Mouse (Mus musculus) forebrain, embryonic 11.5 days (tissue): Measurements from ENCODE around the gene Lrrtm4. TPM values are rescaled to one million over a fixed set of nuclear protein-coding genes. Genes with fewer than 3 reads are reported as not detected.

Experiments used
- ATAC-seq: fragments of 200-750 bp; cut with Nextera tagmentation; replicated peaks from 2 replicates; pipeline ENCODE4 v1.8.0; 2017; ENCODE audit warnings: moderate TSS enrichment; ENCODE audit not compliant: low FRiP score
- DNase-seq: peaks from one replicate; pipeline ENCODE4 v3.0.0-alpha.2; 2017; ENCODE audit warnings: low spot score
- H3K27ac ChIP-seq: fragments of 300-500 bp; sonication (generic); 2 replicates; pipeline ENCODE4 v1.5.1; 2014; ENCODE audit warnings: low read depth, low read length
- H3K27me3 ChIP-seq: fragments of 300-500 bp; sonication (generic); 2 replicates; pipeline ENCODE4 v1.6.1; 2014; ENCODE audit warnings: mild to moderate bottlenecking, low read length, mixed read lengths; ENCODE audit not compliant: control insufficient read depth, insufficient read depth
- H3K36me3 ChIP-seq: fragments of 300-500 bp; sonication (generic); 2 replicates; pipeline ENCODE4 v1.6.1; 2014; ENCODE audit warnings: mild to moderate bottlenecking, low read length, moderate library complexity, mixed read lengths; ENCODE audit not compliant: control insufficient read depth, insufficient read depth
- H3K4me1 ChIP-seq: fragments of 300-500 bp; sonication (generic); replicated peaks from 2 replicates; pipeline ENCODE4 v1.6.1; 2014; ENCODE audit warnings: low read length, mixed read lengths; ENCODE audit not compliant: control insufficient read depth, insufficient read depth
- H3K4me2 ChIP-seq: fragments of 300-500 bp; sonication (generic); 2 replicates; pipeline ENCODE4 v1.6.1; 2014; ENCODE audit warnings: low read depth, mild to moderate bottlenecking, low read length, moderate library complexity, mixed read lengths; ENCODE audit not compliant: severe bottlenecking
- H3K4me3 ChIP-seq: fragments of 300-500 bp; sonication (generic); 2 replicates; pipeline ENCODE4 v1.5.1; 2014; ENCODE audit warnings: low read depth, low read length
- H3K9ac ChIP-seq: fragments of 300-500 bp; sonication (generic); 2 replicates; pipeline ENCODE4 v1.6.1; 2014; ENCODE audit warnings: low read length
- H3K9me3 ChIP-seq: fragments of 300-500 bp; sonication (generic); 2 replicates; pipeline ENCODE4 v1.6.1; 2016; ENCODE audit warnings: low read length, mixed read lengths; ENCODE audit not compliant: control insufficient read depth
- WGBS: fragments of 180-500 bp; shearing (Covaris S2); extraction: QIAGEN DNeasy Blood & Tissue Kit; methylation state at CpG from one replicate; pipeline ENCODE4 v1.1.7; 2014; 5-methylcytosine and 5-hydroxymethylcytosine counted together
- polyA plus RNA-seq: library from polyadenylated mRNA; unstranded; fragments of >200 nt; fragmentation: Nextera tagmentation; extraction: Ambion mirVana; gene quantifications from 2 replicates; pipeline ENCODE4 v1.2.1, GENCODE M21; 2014

The Lrrtm4 gene
- polyA plus RNA-seq, 1 experiment from 2014 or later, result 2.7 TPM

DNA sequence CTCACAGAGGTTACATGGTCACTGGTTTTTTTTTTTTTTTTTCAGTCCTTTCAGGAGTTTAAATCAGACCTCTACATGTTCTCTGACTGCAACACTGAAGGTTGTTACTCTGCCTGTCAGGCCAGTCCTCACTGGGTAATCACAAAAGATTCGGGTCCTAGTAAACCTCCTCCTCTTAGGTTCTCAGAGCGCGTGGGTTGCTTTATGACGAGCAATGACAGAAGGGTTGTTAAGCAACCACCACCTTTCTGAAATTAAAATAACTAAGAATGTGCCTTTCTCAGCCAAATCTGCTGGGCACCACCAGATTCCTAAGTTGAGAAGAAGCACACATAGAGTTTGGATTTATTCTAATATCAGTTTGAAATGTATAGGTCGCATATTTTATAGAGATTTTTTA, 644.1 kb downstream of the Lrrtm4 start:
- WGBS, result 88% methylated on average over 5 of the region's 5 CpGs
- H3K27ac ChIP-seq, result no peak overlapping the region
- no peak overlapping the region for H3K9ac ChIP-seq
- no peak overlapping the region for H3K4me2 ChIP-seq
- DNase-seq (no peak), ATAC-seq (no peak)
- no peaks in the 10 kb centered on the region for H3K4me1 ChIP-seq
- no peaks in the 10 kb centered on the region for H3K27me3 ChIP-seq
- no peak overlapping the region for H3K4me3 ChIP-seq
- H3K9me3 ChIP-seq, result no peaks in the 10 kb centered on the region
- no peaks in the 10 kb centered on the region for H3K36me3 ChIP-seq

DNA sequence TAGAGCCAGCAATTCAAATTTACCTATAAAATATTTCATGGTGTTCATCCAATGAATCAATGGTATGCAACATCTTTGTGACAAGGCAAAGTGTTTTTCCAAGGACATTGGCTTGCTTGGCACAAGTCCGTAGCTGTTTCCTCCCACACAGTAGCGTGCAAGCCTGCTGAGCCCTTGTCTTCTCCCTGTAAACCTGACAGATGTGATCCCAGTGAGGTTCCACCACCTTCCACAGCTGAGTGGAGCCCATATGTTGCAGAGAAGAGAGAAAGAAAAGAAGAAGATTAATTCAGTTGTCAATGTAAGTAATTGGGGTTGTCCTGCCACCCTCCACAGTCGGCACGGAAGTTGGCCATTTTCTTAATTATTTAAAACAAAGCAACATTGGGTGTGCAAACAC, 645.4 kb downstream of the Lrrtm4 start:
- no peaks in the 10 kb centered on the region for H3K27me3 ChIP-seq
- ATAC-seq, result no peak
- 83% methylated on average over 4 of the region's 4 CpGs for WGBS

DNA sequence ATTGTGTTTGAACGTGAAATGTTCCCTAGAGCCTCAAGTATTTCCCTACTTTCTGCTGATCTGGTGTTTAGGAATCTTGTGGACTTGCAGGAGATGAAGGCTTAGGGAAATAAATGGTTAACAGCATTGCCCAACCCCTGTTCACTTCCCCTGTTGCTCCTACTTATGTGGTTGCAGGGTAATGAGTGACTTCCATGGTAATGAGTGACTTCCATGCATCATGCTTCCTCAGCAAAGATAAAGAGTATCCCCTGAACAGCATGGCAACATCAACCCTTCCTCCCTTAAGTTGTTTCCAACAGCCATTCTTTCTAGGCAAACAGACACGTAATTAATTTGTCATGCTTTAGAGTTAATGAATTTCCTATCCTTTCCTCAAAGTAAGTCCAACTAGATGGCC, 685.5 kb downstream of the Lrrtm4 start:
- ATAC-seq (no peak), DNase-seq (no peak)
- no peaks in the 10 kb centered on the region for H3K9me3 ChIP-seq
- no peak overlapping the region for H3K4me3 ChIP-seq
- no peak overlapping the region for H3K27ac ChIP-seq
- no peaks in the 10 kb centered on the region for H3K36me3 ChIP-seq
- H3K9ac ChIP-seq, result no peak overlapping the region
- no peak overlapping the region for H3K4me2 ChIP-seq
- 68% methylated on average over 2 of the region's 2 CpGs for WGBS
- H3K27me3 ChIP-seq, result no peaks in the 10 kb centered on the region
- H3K4me1 ChIP-seq, result no peaks in the 10 kb centered on the region

More for the DNA sequence above, 645.4 kb downstream of the Lrrtm4 start:
- Histone ChIP-seq H3K9me3 (no peaks in the 10 kb centered on the region), H3K9ac (no peak overlapping the region), H3K4me3 (no peak overlapping the region), H3K4me1 (no peaks in the 10 kb centered on the region), H3K4me2 (no peak overlapping the region), H3K27ac (no peak overlapping the region), H3K36me3 (no peaks in the 10 kb centered on the region)
- no peak for DNase-seq

DNA sequence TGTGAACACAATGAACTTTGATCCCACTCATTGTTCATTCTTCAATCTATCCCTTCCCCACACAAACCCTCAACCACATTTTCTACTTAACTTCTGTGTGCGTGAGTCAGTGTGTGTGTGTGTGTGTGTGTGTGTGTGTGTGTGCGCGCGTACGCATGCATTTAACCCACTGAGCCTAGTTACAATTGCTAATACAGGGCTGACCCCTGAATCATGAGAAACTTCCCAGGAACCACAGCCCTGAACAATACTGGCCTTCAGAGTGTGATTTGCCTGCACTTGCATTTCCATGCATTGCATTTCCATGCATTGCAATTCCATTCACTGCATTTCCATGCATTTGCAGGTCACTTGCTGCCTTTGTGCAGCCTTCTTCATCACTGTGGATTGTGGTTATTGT, 701.8 kb downstream of the Lrrtm4 start:
- WGBS, result 86% methylated on average over 5 of the region's 5 CpGs
- Histone ChIP-seq H3K9ac (no peak overlapping the region), H3K27me3 (no peaks in the 10 kb centered on the region), H3K4me2 (no peak overlapping the region), H3K4me1 (no peaks in the 10 kb centered on the region), H3K27ac (no peak overlapping the region), H3K36me3 (no peaks in the 10 kb centered on the region), H3K9me3 (no peaks in the 10 kb centered on the region), H3K4me3 (no peak overlapping the region)
- ATAC-seq (0 out of 2 replicates have a peak, but pooled peaks have one; percentile 42), DNase-seq (no peak)

DNA sequence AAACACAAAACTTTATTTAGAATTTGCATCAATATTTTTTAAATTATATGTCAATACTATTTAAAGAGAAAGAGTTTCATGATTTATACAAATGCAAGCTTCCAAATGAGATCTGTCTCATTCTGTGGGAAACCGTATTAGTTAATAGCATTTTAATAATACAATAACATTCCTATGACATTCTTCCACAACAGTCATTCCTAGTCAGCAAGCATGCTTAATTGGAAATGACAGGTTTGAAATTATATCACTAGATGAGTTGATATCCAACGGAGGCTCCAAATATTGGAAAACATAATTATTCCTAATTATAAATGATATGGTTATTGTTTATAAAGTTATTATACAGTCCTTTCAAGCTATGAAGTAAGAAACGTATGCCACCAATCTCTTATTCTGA, 714.7 kb downstream of the Lrrtm4 start:
- WGBS, result 89% methylated on average over 3 of the region's 3 CpGs

DNA sequence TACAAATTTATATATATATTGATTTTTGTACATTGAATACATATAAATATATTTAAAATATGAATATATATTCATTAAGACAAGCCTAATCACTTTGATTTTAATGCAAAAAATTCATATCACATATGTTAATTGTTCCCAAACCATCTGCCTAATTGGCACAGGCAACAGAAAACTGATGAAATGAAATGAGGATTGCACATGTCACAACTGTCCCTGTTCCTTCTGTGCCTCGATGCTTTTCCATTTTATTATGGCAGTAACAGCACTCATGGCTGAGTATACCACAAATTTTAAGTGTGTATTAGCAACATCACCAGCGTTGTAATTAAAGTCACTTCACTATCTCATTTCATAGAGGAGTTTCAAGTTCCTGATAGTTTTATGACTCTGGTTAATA, 732.1 kb downstream of the Lrrtm4 start:
- Histone ChIP-seq H3K36me3 (no peaks in the 10 kb centered on the region), H3K9ac (no peak overlapping the region), H3K4me1 (no peaks in the 10 kb centered on the region), H3K9me3 (no peaks in the 10 kb centered on the region), H3K4me3 (no peak overlapping the region), H3K4me2 (no peak overlapping the region), H3K27me3 (no peaks in the 10 kb centered on the region), H3K27ac (no peak overlapping the region)
- ATAC-seq, result no peak
- WGBS, result 82% methylated on average over 2 of the region's 2 CpGs
- no peak for DNase-seq

More for the DNA sequence above, 714.7 kb downstream of the Lrrtm4 start:
- Histone ChIP-seq H3K4me1 (no peaks in the 10 kb centered on the region), H3K4me3 (no peak overlapping the region), H3K9ac (no peak overlapping the region), H3K36me3 (no peaks in the 10 kb centered on the region), H3K9me3 (no peaks in the 10 kb centered on the region), H3K27me3 (no peaks in the 10 kb centered on the region), H3K27ac (no peak overlapping the region), H3K4me2 (no peak overlapping the region)
- DNase-seq, result no peak
- ATAC-seq, result no peak

DNA sequence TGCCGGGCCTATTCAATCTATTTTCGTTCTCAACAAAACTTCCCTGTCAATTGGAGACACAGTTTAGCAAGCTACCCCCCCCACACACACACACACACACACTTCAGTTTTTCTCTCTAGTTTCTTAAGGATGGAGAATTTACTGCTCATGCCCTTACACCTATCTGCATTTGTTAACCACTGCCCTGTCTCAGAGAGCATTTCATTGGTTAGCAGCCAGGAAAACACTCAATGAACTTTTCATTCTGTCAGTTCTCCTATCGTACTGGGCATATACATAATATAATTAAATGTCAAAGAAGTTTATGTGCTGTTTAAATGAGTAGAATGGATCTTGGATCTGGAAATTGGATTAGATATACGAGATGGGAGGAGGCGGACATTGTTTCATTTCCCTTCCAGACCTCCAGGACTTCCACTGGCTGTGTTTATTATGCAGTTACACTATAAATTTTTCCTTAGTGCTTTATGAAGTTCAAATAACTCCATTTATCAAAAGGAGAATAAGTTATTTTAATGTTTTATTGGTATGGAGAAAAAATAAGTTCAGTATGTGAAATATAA, 742.0 kb downstream of the Lrrtm4 start:
- Histone ChIP-seq H3K36me3 (no peaks in the 10 kb centered on the region), H3K4me3 (no peak overlapping the region), H3K9me3 (no peaks in the 10 kb centered on the region), H3K4me1 (no peaks in the 10 kb centered on the region), H3K27ac (no peak overlapping the region), H3K27me3 (no peaks in the 10 kb centered on the region), H3K4me2 (no peak overlapping the region), H3K9ac (no peak overlapping the region)
- DNase-seq (no peak), ATAC-seq (no peak)
- WGBS, result 88% methylated on average over 5 of the region's 5 CpGs

DNA sequence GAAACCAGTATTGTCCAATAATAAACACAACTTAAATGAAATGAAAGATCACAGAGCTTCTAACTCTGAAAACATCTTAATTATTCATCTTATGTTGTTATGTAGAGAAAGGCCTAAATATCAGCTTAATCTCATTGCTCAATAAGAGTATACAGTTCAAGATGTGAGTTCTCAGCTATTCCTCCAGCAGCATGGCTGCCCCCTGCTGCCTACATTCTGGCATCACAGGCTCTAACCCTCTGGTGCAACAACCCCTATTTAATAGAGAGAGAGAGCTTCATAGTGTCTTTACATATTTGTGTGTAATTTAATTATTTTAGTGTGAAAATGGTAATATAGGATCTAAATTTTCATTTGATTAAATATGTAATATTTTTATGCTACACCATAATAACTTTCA, 767.6 kb downstream of the Lrrtm4 start:
- Histone ChIP-seq H3K4me3 (no peak overlapping the region), H3K4me1 (no peaks in the 10 kb centered on the region), H3K9me3 (no peaks in the 10 kb centered on the region), H3K4me2 (no peak overlapping the region), H3K27me3 (no peaks in the 10 kb centered on the region), H3K36me3 (no peaks in the 10 kb centered on the region), H3K9ac (no peak overlapping the region), H3K27ac (no peak overlapping the region)
- ATAC-seq (0 out of 2 replicates have a peak, but pooled peaks have one; percentile 44), DNase-seq (no peak)

DNA sequence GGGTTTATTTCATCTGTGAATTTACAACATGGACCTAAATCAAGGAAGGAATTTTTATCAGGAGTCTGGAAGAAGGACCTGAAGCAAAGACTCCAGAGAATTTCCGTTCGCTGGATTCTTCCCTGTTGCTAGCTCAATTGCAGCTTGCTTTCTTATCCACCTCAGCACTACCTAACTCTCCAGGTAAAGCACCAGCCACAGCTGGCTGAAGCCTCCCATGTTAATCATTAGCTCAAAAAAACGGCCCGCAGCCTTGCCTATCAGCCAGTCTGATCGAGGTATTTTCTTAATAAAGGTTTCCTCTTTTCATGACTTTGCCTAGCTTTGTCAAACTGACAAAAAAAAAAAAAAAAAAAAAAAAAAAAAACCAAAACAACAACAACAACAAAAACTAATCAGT, 805.1 kb downstream of the Lrrtm4 start:
- Histone ChIP-seq H3K9ac (no peak overlapping the region), H3K27me3 (no peaks in the 10 kb centered on the region), H3K9me3 (no peaks in the 10 kb centered on the region), H3K36me3 (no peaks in the 10 kb centered on the region), H3K27ac (no peak overlapping the region), H3K4me3 (no peak overlapping the region), H3K4me1 (no peaks in the 10 kb centered on the region), H3K4me2 (no peak overlapping the region)
- WGBS, result 88% methylated on average over 5 of the region's 5 CpGs
- DNase-seq (no peak), ATAC-seq (no peak)
